Mouse (Mus musculus) heart, embryonic 11.5 days (tissue): Measurements from ENCODE around the gene Hist1h4k. TPM values are rescaled to one million over a fixed set of nuclear protein-coding genes. Genes with fewer than 3 reads are reported as not detected.
A peak's percentile ranks its signal among the peaks of the same experiment; 100 is the strongest.
"Not testable (repeated sequence)": the region's sequence is repeated elsewhere in the genome, so short reads cannot be mapped to it uniquely, and the experiment has no call there.

ENCODE experiments used
- ATAC-seq: fragments of 200-750 bp; cut with Nextera tagmentation; replicated peaks from 2 replicates; pipeline ENCODE4 v1.8.0; 2017; ENCODE audit warnings: moderate library complexity; ENCODE audit not compliant: insufficient number of reproducible peaks, low FRiP score, low TSS enrichment
- H3K27ac ChIP-seq: fragments of 300-500 bp; sonication (generic); 2 replicates; pipeline ENCODE4 v1.5.1; 2014; ENCODE audit warnings: mild to moderate bottlenecking, low read depth, low read length
- H3K27me3 ChIP-seq: fragments of 300-500 bp; sonication (generic); 2 replicates; pipeline ENCODE4 v1.6.1; 2014; ENCODE audit warnings: mild to moderate bottlenecking, low read length, mixed read lengths; ENCODE audit not compliant: control insufficient read depth, insufficient read depth
- H3K36me3 ChIP-seq: fragments of 300-500 bp; sonication (generic); 2 replicates; pipeline ENCODE4 v1.6.1; 2014; ENCODE audit warnings: mild to moderate bottlenecking, low read length, moderate library complexity, mixed read lengths; ENCODE audit not compliant: control insufficient read depth, insufficient read depth
- H3K4me1 ChIP-seq: fragments of 300-500 bp; sonication (generic); 2 replicates; pipeline ENCODE4 v1.6.1; 2014; ENCODE audit warnings: low read length; ENCODE audit not compliant: control insufficient read depth, insufficient read depth
- H3K4me2 ChIP-seq: fragments of 300-500 bp; sonication (generic); 2 replicates; pipeline ENCODE4 v1.6.1; 2014; ENCODE audit warnings: mild to moderate bottlenecking, moderate library complexity
- H3K4me3 ChIP-seq: fragments of 300-500 bp; sonication (generic); 2 replicates; pipeline ENCODE4 v1.5.1; 2014; ENCODE audit warnings: low read depth, low read length
- H3K9ac ChIP-seq: fragments of 300-500 bp; sonication (generic); 2 replicates; pipeline ENCODE4 v1.6.1; 2014; ENCODE audit warnings: mild to moderate bottlenecking, low read depth, low read length, moderate library complexity
- H3K9me3 ChIP-seq: fragments of 300-500 bp; sonication (generic); replicated peaks from 2 replicates; pipeline ENCODE4 v1.6.1; 2016; ENCODE audit warnings: low read length; ENCODE audit not compliant: control insufficient read depth
- WGBS: fragments of 180-500 bp; shearing (Covaris S2); extraction: QIAGEN DNeasy Blood & Tissue Kit; methylation state at CpG from one replicate; pipeline ENCODE4 v1.1.7; 2014; ENCODE audit not compliant: insufficient replicate concordance; 5-methylcytosine and 5-hydroxymethylcytosine counted together
- polyA plus RNA-seq: library from polyadenylated mRNA; unstranded; fragments of >200 nt; fragmentation: Nextera tagmentation; extraction: Ambion mirVana; gene quantifications from 2 replicates; pipeline ENCODE4 v1.2.1, GENCODE M21; 2014

Gene Hist1h4k
- polyA plus RNA-seq, 1 experiment from 2014 or later = not detected

- 33% methylated on average over 11 of the region's 11 CpGs for WGBS
- H3K4me2 ChIP-seq = no peak overlapping the region
- ATAC-seq = no peak
These were observed 22.2 kb downstream of the Hist1h4k start for GRCm38 (mm10) chr13:21727948-21728572.

GRCm38 (mm10) chr13:21722993-21723836 lies 27.1 kb downstream of the Hist1h4k start:
- no peaks in the 10 kb centered on the region for H3K27me3 ChIP-seq
- H3K27ac ChIP-seq = no peak overlapping the region
- H3K36me3 ChIP-seq = no peaks in the 10 kb centered on the region
- no peaks in the 10 kb centered on the region for H3K9me3 ChIP-seq
- ATAC-seq = no peak
- peak overlapping the region; percentile 31; the same call in 1 of the 2 replicates for H3K4me2 ChIP-seq
- H3K9ac ChIP-seq = no peak overlapping the region
- 40% methylated on average over 5 of the region's 5 CpGs for WGBS
- no peak overlapping the region for H3K4me3 ChIP-seq
- H3K4me1 ChIP-seq = peaks cover 8% of the 10 kb centered on the region

More at GRCm38 (mm10) chr13:21727948-21728572, 22.2 kb downstream of the Hist1h4k start:
- no peak overlapping the region for H3K27ac ChIP-seq
- no peaks in the 10 kb centered on the region for H3K27me3 ChIP-seq
- no peaks in the 10 kb centered on the region for H3K9me3 ChIP-seq
- H3K4me1 ChIP-seq = no peaks in the 10 kb centered on the region
- no peaks in the 10 kb centered on the region for H3K36me3 ChIP-seq
- no peak overlapping the region for H3K4me3 ChIP-seq
- H3K9ac ChIP-seq = no peak overlapping the region

- Histone ChIP-seq H3K4me1 (peaks cover 8% of the 10 kb centered on the region), H3K4me3 (peak overlapping the region; percentile 42), H3K27ac (peak overlapping the region; percentile 86), H3K9me3 (no peaks in the 10 kb centered on the region), H3K9ac (peak overlapping the region; percentile 69), H3K4me2 (peak overlapping the region; percentile 68), H3K27me3 (no peaks in the 10 kb centered on the region), H3K36me3 (no peaks in the 10 kb centered on the region)
- 6% methylated on average over 10 of the region's 11 CpGs for WGBS
- ATAC-seq = peak; percentile 6; the same call in 1 of the 2 replicates
These were observed 27.9 kb downstream of the Hist1h4k start for GRCm38 (mm10) chr13:21722373-21722925.

GRCm38 (mm10) chr13:21721757-21722372 lies 28.4 kb downstream of the Hist1h4k start, which contains the start of gene Hist1h2bm:
Hist1h2bm (plus strand) TSS chr13:21722044.
- WGBS = 0% methylated on average over 35 of the region's 37 CpGs
- Histone ChIP-seq H3K27ac (peak within 1 kb of the TSS; percentile 86), H3K4me2 (peak within 1 kb of the TSS; percentile 68), H3K4me3 (peak within 1 kb of the TSS; percentile 42), H3K9ac (peak within 1 kb of the TSS; percentile 71)
- ATAC-seq = peak; percentile 94
- H3K36me3 ChIP-seq, H3K27me3 ChIP-seq, H3K9me3 ChIP-seq, H3K4me1 ChIP-seq: not testable (repeated sequence)

- 3% methylated on average over 21 of the region's 44 CpGs for WGBS
- peak overlapping the region; percentile 71 for H3K9ac ChIP-seq
- ATAC-seq = peak; percentile 27
- not testable (repeated sequence) for H3K9me3 ChIP-seq, H3K4me1 ChIP-seq, H3K27me3 ChIP-seq, H3K36me3 ChIP-seq
- H3K27ac ChIP-seq = peak overlapping the region; percentile 86
- H3K4me2 ChIP-seq = peak overlapping the region; percentile 68
- H3K4me3 ChIP-seq = peak overlapping the region; percentile 42
These were observed 29.1 kb downstream of the Hist1h4k start for GRCm38 (mm10) chr13:21721107-21721756.

GRCm38 (mm10) chr13:21718381-21719080 lies 31.8 kb downstream of the Hist1h4k start:
- Histone ChIP-seq H3K4me2 (peak overlapping the region; percentile 58), H3K36me3 (no peaks in the 10 kb centered on the region), H3K27me3 (no peaks in the 10 kb centered on the region), H3K9ac (peak overlapping the region; percentile 74), H3K27ac (peak overlapping the region; percentile 67), H3K4me1 (peaks cover 13% of the 10 kb centered on the region), H3K9me3 (no peaks in the 10 kb centered on the region), H3K4me3 (peak overlapping the region; percentile 32)
- ATAC-seq = no peak
- 71% methylated on average over 4 of the region's 4 CpGs for WGBS

GRCm38 (mm10) chr13:21717397-21718357 lies 32.6 kb downstream of the Hist1h4k start, which contains the start of gene Hist1h3h:
Hist1h3h (plus strand) TSS chr13:21717659.
- Histone ChIP-seq H3K4me1 (peaks cover 13% of the 10 kb centered on the region), H3K4me3 (peak within 1 kb of the TSS; percentile 49), H3K27ac (peak within 1 kb of the TSS; percentile 96), H3K9ac (peak within 1 kb of the TSS; percentile 85), H3K4me2 (peak within 1 kb of the TSS; percentile 87)
- H3K36me3 ChIP-seq, H3K27me3 ChIP-seq, H3K9me3 ChIP-seq: not testable (repeated sequence)
- 0 out of 2 replicates have a peak, but pooled peaks have one; percentile 26 for ATAC-seq
- 1% methylated on average over 24 of the region's 56 CpGs for WGBS
